Mouse (Mus musculus): ENCODE data around the gene Stra8.

GRCm38 (mm10) chr6:34938280-34938928 lies 18.4 kb downstream of the Stra8 start:
- no peak for TF ChIP-seq CTCF (IDR thresholded peaks at IDR 0.05; ENCODE audit: low read depth, low read length)
- no peak for TF ChIP-seq POLR2A (IDR thresholded peaks at IDR 0.05; ENCODE audit: borderline replicate concordance, low read depth, low read length)

All from bone marrow macrophage, adult 2 months (primary cell).